Mouse (Mus musculus) heart, embryonic 15.5 days (tissue): ENCODE measurements at regions not wholly inside any gene's neighbourhood (a gene's known extent, or its start where the extent isn't known, plus 50 kb on each side); places are given as distances from the start of the nearest gene placed in this dataset.

Experiments used
- ATAC-seq: fragments of 200-750 bp; cut with Nextera tagmentation; replicated peaks from 2 replicates; pipeline ENCODE4 v1.8.0; 2017; ENCODE audit warnings: low read depth, moderate TSS enrichment; ENCODE audit not compliant: insufficient number of reproducible peaks, insufficient read depth, low FRiP score
- H3K27ac ChIP-seq: fragments of 300-500 bp; sonication (generic); 2 replicates; pipeline ENCODE4 v1.5.1; 2015; ENCODE audit warnings: mild to moderate bottlenecking, inconsistent platforms
- H3K27me3 ChIP-seq: fragments of 300-500 bp; sonication (generic); 2 replicates; pipeline ENCODE4 v1.6.1; 2015; ENCODE audit warnings: inconsistent platforms
- H3K36me3 ChIP-seq: fragments of 300-500 bp; sonication (generic); 2 replicates; pipeline ENCODE4 v1.6.1; 2015; ENCODE audit warnings: mild to moderate bottlenecking, inconsistent platforms
- H3K4me1 ChIP-seq: fragments of 300-500 bp; sonication (generic); replicated peaks from 2 replicates; pipeline ENCODE4 v1.6.1; 2015; ENCODE audit warnings: inconsistent platforms
- H3K4me2 ChIP-seq: fragments of 300-500 bp; sonication (generic); 2 replicates; pipeline ENCODE4 v1.6.1; 2015; ENCODE audit warnings: inconsistent platforms, mild to moderate bottlenecking, moderate library complexity
- H3K4me3 ChIP-seq: fragments of 300-500 bp; sonication (generic); 2 replicates; pipeline ENCODE4 v1.5.1; 2015; ENCODE audit warnings: mild to moderate bottlenecking, inconsistent platforms
- H3K9ac ChIP-seq: fragments of 300-500 bp; sonication (generic); 2 replicates; pipeline ENCODE4 v1.6.1; 2015; ENCODE audit warnings: mild to moderate bottlenecking, inconsistent platforms
- H3K9me3 ChIP-seq: fragments of 300-500 bp; sonication (generic); replicated peaks from 2 replicates; pipeline ENCODE4 v1.6.1; 2016; ENCODE audit warnings: inconsistent platforms
- WGBS: fragments of 180-500 bp; shearing (Covaris S2); methylation state at CpG from one replicate; pipeline ENCODE4 v1.1.7; 2015; ENCODE audit warnings: mixed read lengths; 5-methylcytosine and 5-hydroxymethylcytosine counted together

- Histone ChIP-seq H3K36me3 (no peaks in the 10 kb centered on the region), H3K27ac (no peak overlapping the region), H3K4me2 (no peak overlapping the region), H3K27me3 (no peaks in the 10 kb centered on the region), H3K4me1 (peaks cover 6% of the 10 kb centered on the region; the same call in 1 of the 2 replicates), H3K4me3 (no peak overlapping the region), H3K9me3 (no peaks in the 10 kb centered on the region), H3K9ac (no peak overlapping the region)
- no peak for ATAC-seq
- WGBS: 51% methylated on average over 11 of the region's 11 CpGs
Measured at GRCm38 (mm10) chr8:35243555-35243954, 522.0 kb upstream of the Gm19410 start.

- H3K27ac ChIP-seq: no peak overlapping the region
- no peaks in the 10 kb centered on the region for H3K36me3 ChIP-seq
- no peak overlapping the region for H3K4me3 ChIP-seq
- no peaks in the 10 kb centered on the region; the same call in 1 of the 2 replicates for H3K9me3 ChIP-seq
- WGBS: 78% methylated on average over 7 of the region's 7 CpGs
- ATAC-seq: no peak
- H3K4me1 ChIP-seq: no peaks in the 10 kb centered on the region
- H3K9ac ChIP-seq: no peak overlapping the region
- H3K4me2 ChIP-seq: no peak overlapping the region
- no peaks in the 10 kb centered on the region for H3K27me3 ChIP-seq
Measured at GRCm38 (mm10) chr8:35249747-35250375, 515.7 kb upstream of the Gm19410 start.

- Histone ChIP-seq H3K9ac (no peak overlapping the region), H3K4me2 (no peak overlapping the region), H3K9me3 (no peaks in the 10 kb centered on the region; the same call in 1 of the 2 replicates), H3K36me3 (no peaks in the 10 kb centered on the region), H3K4me3 (no peak overlapping the region), H3K27ac (no peak overlapping the region), H3K27me3 (no peaks in the 10 kb centered on the region), H3K4me1 (no peaks in the 10 kb centered on the region)
- no peak for ATAC-seq
- WGBS: 51% methylated on average over 4 of the region's 4 CpGs
Measured at GRCm38 (mm10) chr8:35250641-35251040, 514.9 kb upstream of the Gm19410 start.

GRCm38 (mm10) chr8:35253946-35254345 lies 511.6 kb upstream of the Gm19410 start:
- no peak for ATAC-seq
- H3K4me2 ChIP-seq: no peak overlapping the region
- no peaks in the 10 kb centered on the region for H3K36me3 ChIP-seq
- WGBS: 79% methylated on average over 4 of the region's 4 CpGs
- H3K27ac ChIP-seq: no peak overlapping the region
- no peak overlapping the region for H3K4me3 ChIP-seq
- no peaks in the 10 kb centered on the region for H3K4me1 ChIP-seq
- H3K27me3 ChIP-seq: no peaks in the 10 kb centered on the region
- no peak overlapping the region for H3K9ac ChIP-seq
- H3K9me3 ChIP-seq: no peaks in the 10 kb centered on the region; the same call in 1 of the 2 replicates

GRCm38 (mm10) chr8:35255327-35255726 lies 510.3 kb upstream of the Gm19410 start:
- Histone ChIP-seq H3K27ac (no peak overlapping the region), H3K4me1 (no peaks in the 10 kb centered on the region), H3K9me3 (no peaks in the 10 kb centered on the region; the same call in 1 of the 2 replicates), H3K9ac (no peak overlapping the region), H3K4me2 (no peak overlapping the region), H3K4me3 (no peak overlapping the region), H3K36me3 (no peaks in the 10 kb centered on the region), H3K27me3 (no peaks in the 10 kb centered on the region)
- WGBS: 78% methylated on average over 2 of the region's 2 CpGs
- ATAC-seq: no peak

- Histone ChIP-seq H3K36me3 (no peaks in the 10 kb centered on the region), H3K4me3 (no peak overlapping the region), H3K27me3 (no peaks in the 10 kb centered on the region), H3K27ac (no peak overlapping the region), H3K9ac (no peak overlapping the region), H3K4me2 (no peak overlapping the region), H3K4me1 (no peaks in the 10 kb centered on the region), H3K9me3 (no peaks in the 10 kb centered on the region; the same call in 1 of the 2 replicates)
- WGBS: 43% methylated on average over 4 of the region's 4 CpGs
- ATAC-seq: no peak
Measured at GRCm38 (mm10) chr8:35256958-35257357, 508.6 kb upstream of the Gm19410 start.

- H3K4me1 ChIP-seq: no peaks in the 10 kb centered on the region
- H3K4me2 ChIP-seq: no peak overlapping the region
- H3K4me3 ChIP-seq: no peak overlapping the region
- H3K27me3 ChIP-seq: no peaks in the 10 kb centered on the region
- no peak overlapping the region for H3K9ac ChIP-seq
- H3K9me3 ChIP-seq: no peaks in the 10 kb centered on the region
- 87% methylated on average over 5 of the region's 5 CpGs for WGBS
- H3K27ac ChIP-seq: no peak overlapping the region
- no peak for ATAC-seq
- no peaks in the 10 kb centered on the region for H3K36me3 ChIP-seq
Measured at GRCm38 (mm10) chr8:35268221-35268620, 497.4 kb upstream of the Gm19410 start.

GRCm38 (mm10) chr8:35268986-35269385 lies 496.6 kb upstream of the Gm19410 start:
- no peaks in the 10 kb centered on the region for H3K36me3 ChIP-seq

GRCm38 (mm10) chr8:35275972-35276371 lies 489.6 kb upstream of the Gm19410 start:
- no peak overlapping the region for H3K9ac ChIP-seq
- 81% methylated on average over 8 of the region's 8 CpGs for WGBS
- H3K27me3 ChIP-seq: no peaks in the 10 kb centered on the region
- no peak overlapping the region for H3K27ac ChIP-seq
- H3K4me3 ChIP-seq: no peak overlapping the region
- no peak overlapping the region for H3K4me2 ChIP-seq
- ATAC-seq: no peak
- H3K9me3 ChIP-seq: no peaks in the 10 kb centered on the region
- no peaks in the 10 kb centered on the region for H3K4me1 ChIP-seq
- H3K36me3 ChIP-seq: no peaks in the 10 kb centered on the region

More at GRCm38 (mm10) chr8:35268986-35269385, 496.6 kb upstream of the Gm19410 start:
- Histone ChIP-seq H3K4me1 (no peaks in the 10 kb centered on the region), H3K4me2 (no peak overlapping the region), H3K9ac (no peak overlapping the region), H3K9me3 (no peaks in the 10 kb centered on the region), H3K27ac (no peak overlapping the region), H3K4me3 (no peak overlapping the region), H3K27me3 (no peaks in the 10 kb centered on the region)
- WGBS: 96% methylated on average over 2 of the region's 2 CpGs
- no peak for ATAC-seq

GRCm38 (mm10) chr8:35276460-35276859 lies 489.1 kb upstream of the Gm19410 start:
- Histone ChIP-seq H3K4me1 (no peaks in the 10 kb centered on the region), H3K9me3 (no peaks in the 10 kb centered on the region), H3K9ac (no peak overlapping the region), H3K4me3 (no peak overlapping the region), H3K36me3 (no peaks in the 10 kb centered on the region), H3K4me2 (no peak overlapping the region), H3K27ac (no peak overlapping the region), H3K27me3 (no peaks in the 10 kb centered on the region)
- ATAC-seq: no peak
- 73% methylated on average over 7 of the region's 7 CpGs for WGBS

GRCm38 (mm10) chr8:35278946-35279345 lies 486.6 kb upstream of the Gm19410 start:
- no peak overlapping the region for H3K4me2 ChIP-seq
- H3K4me1 ChIP-seq: no peaks in the 10 kb centered on the region
- 90% methylated on average over 8 of the region's 8 CpGs for WGBS
- H3K27ac ChIP-seq: no peak overlapping the region
- no peak overlapping the region for H3K4me3 ChIP-seq
- no peaks in the 10 kb centered on the region for H3K27me3 ChIP-seq
- no peak for ATAC-seq
- H3K36me3 ChIP-seq: no peaks in the 10 kb centered on the region
- H3K9me3 ChIP-seq: no peaks in the 10 kb centered on the region
- H3K9ac ChIP-seq: no peak overlapping the region

GRCm38 (mm10) chr8:35280741-35281140 lies 484.8 kb upstream of the Gm19410 start:
- H3K9me3 ChIP-seq: no peaks in the 10 kb centered on the region
- no peak overlapping the region for H3K4me2 ChIP-seq
- no peaks in the 10 kb centered on the region for H3K4me1 ChIP-seq
- no peak for ATAC-seq
- no peak overlapping the region for H3K27ac ChIP-seq
- WGBS: 87% methylated on average over 6 of the region's 6 CpGs
- H3K36me3 ChIP-seq: no peaks in the 10 kb centered on the region
- H3K9ac ChIP-seq: no peak overlapping the region
- H3K27me3 ChIP-seq: no peaks in the 10 kb centered on the region
- no peak overlapping the region for H3K4me3 ChIP-seq
